Mouse (Mus musculus): ENCODE results near the gene Ttc7b.

The Ttc7b gene

DNA sequence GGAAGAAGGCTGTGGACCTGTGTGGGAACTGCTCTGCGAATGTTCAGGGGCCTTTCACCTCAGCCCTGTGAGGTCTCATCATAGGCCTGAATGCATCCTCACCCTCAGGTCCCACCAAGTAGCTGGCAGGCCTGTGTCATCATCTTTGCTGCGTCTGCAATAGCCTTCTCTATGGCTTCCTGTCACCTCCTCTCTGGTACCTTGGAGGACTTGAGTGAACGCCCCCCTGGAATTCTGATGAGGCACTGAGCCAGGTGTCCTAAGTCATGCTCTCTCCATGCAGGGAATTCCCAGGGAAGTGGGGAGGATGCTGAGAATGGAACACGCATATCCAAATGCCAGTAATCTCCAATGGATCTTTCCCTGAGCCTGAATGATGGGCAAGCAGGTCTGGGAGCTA is 255.7 kb downstream of the Ttc7b start:
- no peak for DNase-seq

GRCm38 (mm10) chr12:100262846-100263245 is 257.8 kb downstream of the Ttc7b start:
- no peak for DNase-seq

- no peak for DNase-seq
These were observed 258.9 kb downstream of the Ttc7b start for GRCm38 (mm10) chr12:100261761-100262160.

- no peak for DNase-seq
These were observed 260.5 kb downstream of the Ttc7b start for GRCm38 (mm10) chr12:100260151-100260550.

DNA sequence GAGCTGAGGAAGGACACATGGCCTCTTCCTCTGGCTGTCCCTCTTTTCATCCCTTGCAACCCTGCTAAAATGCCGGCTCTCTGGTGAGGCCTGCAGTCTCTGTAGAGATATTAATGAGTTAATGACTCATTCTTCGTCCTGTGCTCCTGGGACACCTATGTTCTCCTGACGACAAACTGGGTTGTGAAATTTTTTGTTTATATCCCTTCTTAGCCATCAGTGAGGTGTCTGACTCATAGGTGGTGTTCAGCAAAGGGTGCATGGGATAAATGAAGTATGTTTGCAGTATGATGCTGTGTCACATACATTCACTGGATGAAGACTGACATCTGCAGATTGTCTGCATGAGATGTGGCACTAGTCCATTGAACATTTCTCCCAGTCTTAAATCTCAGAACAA is 262.8 kb downstream of the Ttc7b start:
- no peak for DNase-seq

GRCm38 (mm10) chr12:100255441-100255949 is 265.1 kb downstream of the Ttc7b start:
- no peak for DNase-seq

- DNase-seq: no peak
These were observed 266.2 kb downstream of the Ttc7b start for GRCm38 (mm10) chr12:100254471-100254870.
